Mouse (Mus musculus) megakaryocyte, embryonic 14.5 days (primary cell): Measurements from ENCODE around the gene Gprc5d.

Experiments
- FLI1 ChIP-seq: IDR thresholded peaks from 2 replicates; pipeline ENCODE4 v1.6.1; 2012; ENCODE audit warnings: low read length, inconsistent platforms, mixed read lengths
- GATA1 ChIP-seq: IDR thresholded peaks from 3 replicates; pipeline ENCODE4 v1.6.1; 2012; ENCODE audit warnings: mixed read lengths, low read length, inconsistent platforms, borderline replicate concordance

GRCm38 (mm10) chr6:135090661-135091060, 27.4 kb downstream of the Gprc5d start:
- TF ChIP-seq FLI1: no peak
- no peak for TF ChIP-seq GATA1
